Mouse (Mus musculus) megakaryocyte-erythroid progenitor cell, adult 5 weeks (primary cell): ENCODE data around the gene Gm2030. TPM values are rescaled to one million over a fixed set of nuclear protein-coding genes. Genes with fewer than 3 reads are reported as not detected.

Experiments
- polyA plus RNA-seq: library from polyadenylated mRNA; stranded (reverse); fragments of >175 nt; gene quantifications from 2 replicates; pipeline ENCODE4 v1.2.3, GENCODE M21; 2012

The Gm2030 gene
- not detected in 2 replicates for polyA plus RNA-seq

GRCm38 (mm10) chrX:26309944-26310343 lies at the start of gene Gm2030:
TSS of gene Gm2030 (minus strand) at chrX:26310044.

Other genes starting within 250 kb of the Gm2030 start
- not detected in 2 replicates for gene Gm2012, start 78.7 kb downstream of the Gm2030 start, polyA plus RNA-seq
- gene Slx, start 235.5 kb upstream of the Gm2030 start, polyA plus RNA-seq, result not detected in 2 replicates